26 mouse cellular contexts compared by ENCODE assay signal in the genomic region with DNA sequence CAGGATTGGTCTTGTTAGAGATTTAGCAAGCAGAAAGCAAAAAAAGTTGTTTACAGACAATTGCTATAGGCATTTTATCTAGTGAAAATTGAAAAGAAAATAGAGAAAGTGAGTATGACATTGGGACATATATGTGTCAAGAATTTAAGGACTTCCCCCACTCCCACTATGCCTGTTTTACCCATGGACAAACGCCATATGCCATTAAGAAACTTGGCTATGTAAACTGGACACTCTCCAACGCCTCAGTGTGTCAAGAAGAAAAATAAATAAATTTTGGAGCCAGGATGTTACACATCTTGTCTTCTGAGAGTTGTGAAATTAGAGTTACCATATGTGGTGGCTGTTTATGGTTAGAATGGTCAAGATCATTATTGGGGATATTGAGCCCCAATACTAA.
A peak's percentile ranks its signal among the peaks of the same experiment; 100 is the strongest.
DNase-seq lines count a peak whose midpoint lies in the region; ATAC-seq and TF ChIP-seq lines count a peak whose summit lies in the region.
"Had no signal": no experiment of that assay in that cellular context is flagged by ENCODE, and none has a peak within 500 bp of the region (broad histone marks: within the 10 kb centered on the region; RNA-seq: fewer than 3 reads in every experiment).

No protein-coding gene starts in this region.

- DNase-seq in cerebellum, postnatal 14 days, result peak; percentile 4 to 51
- DNase-seq in cerebellum, adult 9-11 months, result no peak
- DNase-seq in forebrain, postnatal 0 days, result peak; percentile 8
- no peak for DNase-seq in lung, postnatal 25 days (ENCODE audit: low spot score)
- peak; percentile 56 for DNase-seq in brain, embryonic 14.5 days (ENCODE audit: low read depth)
- DNase-seq: adrenal gland, adult 8-10 months; adrenal gland, postnatal 36 days; cerebellum, adult 11 months; embryo, embryonic 11 days; gastrocnemius, postnatal 25 days; heart, adult 18-20 months; heart, postnatal 10 days; heart, postnatal 36 days had no signal

- H3K27me3 ChIP-seq in forebrain, postnatal 0 days (ENCODE audit: insufficient read depth, low read length), result no peaks in the 10 kb centered on the region
- H3K27me3 ChIP-seq in forebrain, embryonic 13.5 days, result no peaks in the 10 kb centered on the region
- H3K27me3 ChIP-seq in lung, embryonic 15.5 days, result no peaks in the 10 kb centered on the region
- H3K27me3 ChIP-seq: heart, embryonic 12.5 days; heart, embryonic 15.5 days had no signal

- no peak for ATAC-seq in forebrain, postnatal 0 days
- ATAC-seq in forebrain, embryonic 13.5 days, result no peak
- peak; percentile 92 for ATAC-seq in lung, embryonic 15.5 days (ENCODE audit: borderline replicate concordance, extremely low read depth, low FRiP score, low TSS enrichment)
- ATAC-seq in inflammation-experienced regulatory T-cells, adult 6 months, result no peak
- ATAC-seq: CD4-positive, CD25-positive, alpha-beta regulatory T cell, adult 4 months; hindbrain, embryonic 16.5 days; intestine, embryonic 16.5 days had no signal

- H3K9me3 ChIP-seq in forebrain, postnatal 0 days (ENCODE audit: low read length), result no peaks in the 10 kb centered on the region
- H3K9me3 ChIP-seq in forebrain, embryonic 13.5 days (replicated peaks), result no peaks in the 10 kb centered on the region
- H3K9me3 ChIP-seq in lung, embryonic 15.5 days, result no peaks in the 10 kb centered on the region
- H3K9me3 ChIP-seq: embryonic facial prominence, embryonic 10.5 days; embryonic facial prominence, embryonic 13.5 days; heart, embryonic 12.5 days; heart, embryonic 15.5 days; hindbrain, embryonic 10.5 days; hindbrain, embryonic 13.5 days had no signal

- no peaks in the 10 kb centered on the region for H3K36me3 ChIP-seq in forebrain, postnatal 0 days (ENCODE audit: insufficient read depth)
- no peaks in the 10 kb centered on the region for H3K36me3 ChIP-seq in forebrain, embryonic 13.5 days (ENCODE audit: poor library complexity, severe bottlenecking)
- no peaks in the 10 kb centered on the region for H3K36me3 ChIP-seq in lung, embryonic 15.5 days
- H3K36me3 ChIP-seq: embryonic facial prominence, embryonic 10.5 days; embryonic facial prominence, embryonic 13.5 days; heart, embryonic 12.5 days; heart, embryonic 15.5 days; hindbrain, embryonic 10.5 days; hindbrain, embryonic 13.5 days had no signal

- no peak overlapping the region for H3K4me3 ChIP-seq in forebrain, postnatal 0 days (ENCODE audit: low read depth, low read length)
- H3K4me3 ChIP-seq in forebrain, embryonic 13.5 days, result no peak overlapping the region
- H3K4me3 ChIP-seq in lung, embryonic 15.5 days, result no peak overlapping the region
- H3K4me3 ChIP-seq: embryonic facial prominence, embryonic 10.5 days; embryonic facial prominence, embryonic 13.5 days; erythroblast, embryonic 14.5 days; heart, embryonic 12.5 days; heart, embryonic 15.5 days; hindbrain, embryonic 10.5 days; hindbrain, embryonic 13.5 days had no signal

- no peak overlapping the region for H3K27ac ChIP-seq in forebrain, postnatal 0 days (ENCODE audit: low read depth, low read length)
- H3K27ac ChIP-seq in forebrain, embryonic 13.5 days, result no peak overlapping the region
- no peak overlapping the region for H3K27ac ChIP-seq in lung, embryonic 15.5 days
- H3K27ac ChIP-seq: embryonic facial prominence, embryonic 10.5 days; embryonic facial prominence, embryonic 13.5 days; heart, embryonic 15.5 days; hindbrain, embryonic 10.5 days; hindbrain, embryonic 13.5 days had no signal

- TF ChIP-seq POLR2A in brain, embryonic 14.5 days (IDR thresholded peaks at IDR 0.05; ENCODE audit: borderline replicate concordance, extremely low read depth, insufficient read depth, insufficient read length, poor library complexity, severe bottlenecking), result no peak

- no peak overlapping the region for H3K4me2 ChIP-seq in forebrain, postnatal 0 days (ENCODE audit: low read depth)
- no peak overlapping the region for H3K4me2 ChIP-seq in forebrain, embryonic 13.5 days
- H3K4me2 ChIP-seq in lung, embryonic 15.5 days, result no peak overlapping the region
- H3K4me2 ChIP-seq: embryonic facial prominence, embryonic 13.5 days; heart, embryonic 12.5 days; heart, embryonic 15.5 days; hindbrain, embryonic 13.5 days had no signal

- no peaks in the 10 kb centered on the region for H3K4me1 ChIP-seq in forebrain, postnatal 0 days (ENCODE audit: insufficient read depth)
- no peaks in the 10 kb centered on the region for H3K4me1 ChIP-seq in forebrain, embryonic 13.5 days
- no peaks in the 10 kb centered on the region for H3K4me1 ChIP-seq in lung, embryonic 15.5 days
- H3K4me1 ChIP-seq: embryonic facial prominence, embryonic 13.5 days; heart, embryonic 12.5 days; heart, embryonic 15.5 days had no signal

- no peak overlapping the region for H3K9ac ChIP-seq in forebrain, postnatal 0 days
- H3K9ac ChIP-seq in forebrain, embryonic 13.5 days, result no peak overlapping the region
- H3K9ac ChIP-seq in lung, embryonic 15.5 days, result no peak overlapping the region
- H3K9ac ChIP-seq: embryonic facial prominence, embryonic 13.5 days; heart, embryonic 12.5 days; heart, embryonic 15.5 days; hindbrain, embryonic 13.5 days had no signal

- TF ChIP-seq CTCF in forebrain, postnatal 0 days (IDR thresholded peaks at IDR 0.05; ENCODE audit: low read depth), result no peak
- TF ChIP-seq CTCF in brain, embryonic 14.5 days (IDR thresholded peaks at IDR 0.05; ENCODE audit: borderline replicate concordance, extremely low read depth, insufficient read depth, insufficient read length), result no peak

- WGBS in forebrain, postnatal 0 days, result 53% methylated on average over 2 of the region's 2 CpGs
- WGBS in forebrain, embryonic 13.5 days, result 77% methylated on average over 2 of the region's 2 CpGs
- WGBS in lung, embryonic 15.5 days, result 29% methylated on average over 2 of the region's 2 CpGs

Comparison
In these comparisons a context has a peak if more than half of its experiments do, and no peak if none do; other contexts are left out.
1. DNase-seq: peak in cerebellum, postnatal 14 days (2 of 2), forebrain, postnatal 0 days (single experiment) and brain, embryonic 14.5 days (single experiment); none in cerebellum, adult 9-11 months (single experiment) and lung, postnatal 25 days (single experiment).